Mouse (Mus musculus) G1E (cell line): Measurements from ENCODE around the gene Oaf. TPM values are rescaled to one million over a fixed set of nuclear protein-coding genes. Genes with fewer than 3 reads are reported as not detected.

Experiments
- ATAC-seq: 2 replicates; pipeline ENCODE4 v1.8.0; 2016; ENCODE audit warnings: mild to moderate bottlenecking; ENCODE audit not compliant: insufficient number of reproducible peaks, poor library complexity, low FRiP score, severe bottlenecking; ENCODE audit errors: extremely low read depth
- DNase-seq: peaks from one replicate; pipeline ENCODE4 v3.0.0; 2012; ENCODE audit warnings: low spot score
- H3K27me3 ChIP-seq: 2 replicates; pipeline ENCODE4 v1.6.1; 2012; ENCODE audit warnings: mild to moderate bottlenecking, low read length, inconsistent platforms; ENCODE audit not compliant: insufficient read depth
- H3K36me3 ChIP-seq: replicated peaks from 2 replicates; pipeline ENCODE3; 2012; ENCODE audit warnings: mild to moderate bottlenecking, inconsistent platforms
- H3K4me1 ChIP-seq: 2 replicates; pipeline ENCODE4 v1.6.1; 2012; ENCODE audit warnings: low read depth, low read length, inconsistent platforms, mixed read lengths; ENCODE audit not compliant: insufficient read depth
- H3K4me3 ChIP-seq: 2 replicates; pipeline ENCODE4 v1.5.1; 2012; ENCODE audit warnings: low read depth, mild to moderate bottlenecking, inconsistent platforms, low read length, moderate library complexity, mixed read lengths
- H3K9me3 ChIP-seq: replicated peaks from 2 replicates; pipeline ENCODE4 v1.6.1; 2012; ENCODE audit warnings: inconsistent platforms
- CTCF ChIP-seq: IDR thresholded peaks from 2 replicates; pipeline ENCODE4 v1.5.1; 2012; ENCODE audit warnings: low read depth, low read length, inconsistent platforms, mixed read lengths
- GATA1 ChIP-seq: IDR thresholded peaks from 2 replicates; pipeline ENCODE4 v1.6.1; 2012; ENCODE audit warnings: borderline replicate concordance, low read length, inconsistent platforms, mixed read lengths
- GATA2 ChIP-seq: IDR thresholded peaks from 2 replicates; pipeline ENCODE4 v1.6.1; 2012; ENCODE audit warnings: low read depth, low read length, inconsistent platforms, borderline replicate concordance
- POLR2AphosphoS5 ChIP-seq: IDR thresholded peaks from 2 replicates; pipeline ENCODE4 v1.6.1; 2012; ENCODE audit warnings: low read depth, low read length, inconsistent platforms; ENCODE audit not compliant: insufficient replicate concordance
- TAL1 ChIP-seq: conservative IDR thresholded peaks from 2 replicates; pipeline ENCODE4 v1.6.1; 2012; ENCODE audit warnings: low read depth, low read length, inconsistent platforms, mixed read lengths
- polyA plus RNA-seq: library from polyadenylated mRNA; stranded (reverse); fragments of >175 nt; gene quantifications from 2 replicates; pipeline ENCODE4 v1.2.3, GENCODE M21; 2012
- total RNA-seq, 2 experiments: library from RNA; stranded (forward) in 1 of 2; stranded (reverse) in 1 of 2; fragments of 200-1000 nt in 1 of 2; fragments of >200 nt in 1 of 2; fragmentation: Nextera tagmentation in 1 of 2; gene quantifications; 2 replicates each; pipeline ENCODE4 v1.2.3; 2014 to 2017

Gene Oaf
- total and polyA plus RNA-seq, 3 experiments, result 22.1 to 29.5 (median 26.9) TPM

- Histone ChIP-seq H3K36me3 (no peaks in the 10 kb centered on the region), H3K27me3 (peaks cover 38% of the 10 kb centered on the region), H3K9me3 (no peaks in the 10 kb centered on the region), H3K4me3 (no peak overlapping the region), H3K4me1 (no peaks in the 10 kb centered on the region)
- no peak for TF ChIP-seq TAL1
- no peak for TF ChIP-seq POLR2AphosphoS5
- no peak for TF ChIP-seq GATA2
- TF ChIP-seq GATA1, result no peak
- TF ChIP-seq CTCF, result no peak
- no peak for ATAC-seq
- no peak for DNase-seq
These were observed 45.7 kb downstream of the Oaf start for GRCm38 (mm10) chr9:43194001-43194400.

DNA sequence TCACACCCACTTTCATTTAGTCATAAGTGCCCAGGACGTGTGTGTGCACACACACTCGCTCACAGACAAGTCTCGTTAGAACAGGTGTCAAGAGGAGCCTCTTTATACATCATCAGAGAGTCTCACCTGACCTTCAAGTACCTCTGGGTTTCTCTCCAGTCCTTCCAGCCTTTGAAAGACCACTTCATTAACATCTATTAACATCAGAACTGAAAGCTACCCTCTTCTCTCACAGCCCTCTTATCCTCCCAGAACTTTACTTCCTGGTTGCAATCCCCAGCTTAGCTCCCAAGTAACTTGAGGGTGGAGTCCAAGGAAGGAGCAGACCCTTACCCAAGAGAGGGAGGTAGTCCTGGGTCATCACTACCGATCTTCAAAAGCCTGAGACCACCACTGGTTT is 48.1 kb downstream of the Oaf start:
- TF ChIP-seq CTCF (no peak), GATA1 (no peak), POLR2AphosphoS5 (no peak), TAL1 (no peak), GATA2 (no peak)
- Histone ChIP-seq H3K9me3 (no peaks in the 10 kb centered on the region), H3K36me3 (no peaks in the 10 kb centered on the region), H3K4me1 (no peaks in the 10 kb centered on the region), H3K27me3 (peaks cover 44% of the 10 kb centered on the region), H3K4me3 (no peak overlapping the region)
- DNase-seq (no peak), ATAC-seq (no peak)

GRCm38 (mm10) chr9:43189021-43189356 is 50.7 kb downstream of the Oaf start:
- no peak for DNase-seq
- Histone ChIP-seq H3K9me3 (no peaks in the 10 kb centered on the region), H3K4me1 (no peaks in the 10 kb centered on the region), H3K27me3 (peaks cover 45% of the 10 kb centered on the region), H3K36me3 (no peaks in the 10 kb centered on the region), H3K4me3 (no peak overlapping the region)
- no peak for ATAC-seq
- no peak for TF ChIP-seq TAL1
- no peak for TF ChIP-seq CTCF
- no peak for TF ChIP-seq GATA1
- TF ChIP-seq POLR2AphosphoS5, result no peak
- no peak for TF ChIP-seq GATA2

- DNase-seq (no peak), ATAC-seq (no peak)
- TF ChIP-seq POLR2AphosphoS5 (no peak), TAL1 (no peak), GATA2 (no peak), GATA1 (no peak), CTCF (no peak)
These were observed 51.2 kb downstream of the Oaf start for GRCm38 (mm10) chr9:43188309-43189020.

GRCm38 (mm10) chr9:43179614-43180013 is 60.1 kb downstream of the Oaf start:
- Histone ChIP-seq H3K4me3 (no peak overlapping the region), H3K9me3 (no peaks in the 10 kb centered on the region), H3K36me3 (no peaks in the 10 kb centered on the region), H3K4me1 (no peaks in the 10 kb centered on the region), H3K27me3 (peaks cover 14% of the 10 kb centered on the region)
- DNase-seq (no peak), ATAC-seq (no peak)
- TF ChIP-seq POLR2AphosphoS5 (no peak), CTCF (no peak), TAL1 (no peak), GATA2 (no peak), GATA1 (no peak)

More at GRCm38 (mm10) chr9:43188309-43189020, 51.2 kb downstream of the Oaf start:
- Histone ChIP-seq H3K9me3 (no peaks in the 10 kb centered on the region), H3K36me3 (no peaks in the 10 kb centered on the region), H3K4me3 (no peak overlapping the region), H3K4me1 (no peaks in the 10 kb centered on the region), H3K27me3 (peaks cover 41% of the 10 kb centered on the region)

- no peaks in the 10 kb centered on the region for H3K36me3 ChIP-seq
- peaks cover 26% of the 10 kb centered on the region for H3K27me3 ChIP-seq
These were observed 61.5 kb downstream of the Oaf start for GRCm38 (mm10) chr9:43178172-43178571.

More at GRCm38 (mm10) chr9:43178172-43178571, 61.5 kb downstream of the Oaf start:
- no peak for TF ChIP-seq TAL1
- no peak for TF ChIP-seq GATA1
- no peak for TF ChIP-seq GATA2
- TF ChIP-seq POLR2AphosphoS5, result no peak
- TF ChIP-seq CTCF, result no peak
- H3K4me1 ChIP-seq, result no peaks in the 10 kb centered on the region
- no peak overlapping the region for H3K4me3 ChIP-seq
- no peak for ATAC-seq
- DNase-seq, result no peak
- H3K9me3 ChIP-seq, result no peaks in the 10 kb centered on the region

Other genes with a start within 250 kb of the Oaf start
- 58.7 and 76.3 TPM in 2 replicates for gene Arhgef12, start 132.7 kb downstream of the Oaf start, total RNA-seq (2014; fragmentation: Nextera tagmentation)
- gene Arhgef12, start 132.7 kb downstream of the Oaf start, total RNA-seq (2017), result 47.8 and 53.3 TPM in 2 replicates
- gene Arhgef12, start 132.7 kb downstream of the Oaf start, polyA plus RNA-seq, result 4.2 and 5.9 TPM in 2 replicates
- 11.4 and 12.5 TPM in 2 replicates for gene Tmem136, start 123.3 kb downstream of the Oaf start, total RNA-seq (2014; fragmentation: Nextera tagmentation)
- 1.1 and 2.0 TPM in 2 replicates for gene Tmem136, start 123.3 kb downstream of the Oaf start, total RNA-seq (2017)
- 0.39 and 0.48 TPM in 2 replicates for gene Tmem136, start 123.3 kb downstream of the Oaf start, polyA plus RNA-seq
- not detected in 2 replicates for gene Pou2f3, start 29.5 kb downstream of the Oaf start, total RNA-seq (2014; fragmentation: Nextera tagmentation)
- 0.05 TPM in 1 of 2 replicates, not detected in the other for gene Pou2f3, start 29.5 kb downstream of the Oaf start, total RNA-seq (2017)
- not detected in 2 replicates for gene Pou2f3, start 29.5 kb downstream of the Oaf start, polyA plus RNA-seq
- gene Trim29, start 70.9 kb upstream of the Oaf start, total RNA-seq (2014; fragmentation: Nextera tagmentation), result not detected in 2 replicates
- not detected in 2 replicates for gene Trim29, start 70.9 kb upstream of the Oaf start, total RNA-seq (2017)
- gene Trim29, start 70.9 kb upstream of the Oaf start, polyA plus RNA-seq, result not detected in 2 replicates